Mouse (Mus musculus): ENCODE measurements around the gene Ccl11. TPM values are rescaled to one million over a fixed set of nuclear protein-coding genes. Genes with fewer than 3 reads are reported as not detected.

Gene Ccl11
- polyA plus RNA-seq, 1 experiment, result 29.9 TPM

DNA sequence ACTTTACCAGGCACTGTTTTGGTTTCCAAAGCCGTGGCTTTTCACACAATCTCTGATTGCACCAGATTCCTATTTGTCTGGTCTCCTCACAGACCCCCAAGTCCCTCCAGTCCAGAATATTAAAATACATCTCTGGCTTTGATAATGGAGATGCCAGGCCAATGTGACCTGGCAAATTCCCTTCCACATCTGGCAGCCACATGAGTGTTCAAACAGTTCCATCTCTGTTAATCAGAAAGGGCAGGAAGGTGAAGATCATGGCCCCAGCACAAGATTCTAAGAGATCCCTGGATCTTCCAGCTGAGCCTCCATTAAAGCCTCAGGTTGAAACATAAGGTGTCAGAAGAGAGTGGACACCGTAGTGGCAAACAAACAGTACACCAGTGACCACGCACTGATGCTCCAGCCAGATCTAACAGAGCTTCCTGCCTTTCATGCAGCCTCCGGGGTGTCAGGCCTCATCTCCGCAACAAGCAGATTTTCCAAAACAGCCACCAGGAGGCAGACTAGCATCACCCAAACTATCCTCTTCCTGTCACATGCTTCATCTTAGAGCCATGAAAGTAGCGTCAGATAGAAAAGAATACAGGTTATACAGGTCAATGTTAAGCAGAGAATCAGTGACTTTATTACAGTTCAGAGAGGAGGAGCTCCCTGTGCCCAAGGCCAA, 9.7 kb upstream of the Ccl11 start:
- no peak for DNase-seq (ENCODE audit: low read depth)

DNA sequence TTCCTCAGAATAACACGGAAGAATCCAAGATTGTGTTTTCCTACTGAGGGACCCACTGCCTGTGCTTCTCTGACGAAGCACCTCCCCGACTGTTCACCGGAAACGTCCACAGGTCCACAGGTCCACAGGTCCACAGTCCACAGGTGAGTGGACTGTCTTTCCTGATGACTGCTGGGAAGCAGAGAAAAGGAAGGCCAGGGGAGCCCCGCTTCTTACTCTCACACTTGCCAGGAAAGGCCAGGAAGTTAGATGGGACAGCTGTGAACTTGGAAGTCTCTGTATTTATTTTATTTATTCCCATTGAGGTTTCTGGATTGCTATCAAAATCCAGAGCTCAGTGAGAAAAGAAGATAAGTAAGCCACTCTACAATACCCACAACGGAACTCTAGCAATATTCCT, 3.8 kb upstream of the Ccl11 start:
- no peak for DNase-seq (ENCODE audit: low read depth)

DNA sequence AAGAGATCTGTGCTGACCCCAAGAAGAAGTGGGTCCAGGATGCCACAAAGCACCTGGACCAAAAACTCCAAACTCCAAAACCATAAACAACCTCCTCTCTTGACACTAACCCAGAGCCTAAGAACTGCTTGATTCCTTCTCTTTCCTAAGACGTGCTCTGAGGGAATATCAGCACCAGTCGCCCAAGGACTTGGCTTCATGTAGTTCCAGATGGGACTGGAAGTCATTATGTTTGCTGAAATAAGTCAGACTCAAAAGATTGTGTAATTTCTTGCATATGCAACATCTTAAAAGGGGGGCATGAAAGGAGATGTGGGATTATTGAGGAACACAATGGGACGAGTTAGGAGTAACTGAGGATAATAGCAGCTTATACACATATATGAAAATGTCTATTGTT, 4.6 kb downstream of the Ccl11 start:
- no peak for DNase-seq (ENCODE audit: low read depth)

DNA sequence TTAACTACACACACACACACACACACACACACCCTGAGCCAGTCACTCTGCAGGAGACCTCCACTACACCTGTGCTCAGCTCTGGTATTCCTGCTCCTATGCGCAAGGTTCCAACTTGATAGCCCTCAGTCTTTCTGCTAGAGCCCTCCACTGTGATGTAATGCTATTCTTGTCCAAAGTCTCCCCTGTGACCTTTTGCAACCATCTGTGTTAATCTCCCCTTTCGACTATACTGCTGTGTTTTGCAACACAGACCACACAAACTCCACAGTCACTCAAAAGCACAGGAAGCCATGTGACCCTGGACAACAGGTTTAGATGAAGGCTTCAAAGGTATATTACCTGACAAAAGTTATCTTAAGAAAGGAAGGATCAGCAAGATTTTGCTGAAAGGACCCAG, 5.8 kb downstream of the Ccl11 start:
- no peak for DNase-seq (ENCODE audit: low read depth)

DNA sequence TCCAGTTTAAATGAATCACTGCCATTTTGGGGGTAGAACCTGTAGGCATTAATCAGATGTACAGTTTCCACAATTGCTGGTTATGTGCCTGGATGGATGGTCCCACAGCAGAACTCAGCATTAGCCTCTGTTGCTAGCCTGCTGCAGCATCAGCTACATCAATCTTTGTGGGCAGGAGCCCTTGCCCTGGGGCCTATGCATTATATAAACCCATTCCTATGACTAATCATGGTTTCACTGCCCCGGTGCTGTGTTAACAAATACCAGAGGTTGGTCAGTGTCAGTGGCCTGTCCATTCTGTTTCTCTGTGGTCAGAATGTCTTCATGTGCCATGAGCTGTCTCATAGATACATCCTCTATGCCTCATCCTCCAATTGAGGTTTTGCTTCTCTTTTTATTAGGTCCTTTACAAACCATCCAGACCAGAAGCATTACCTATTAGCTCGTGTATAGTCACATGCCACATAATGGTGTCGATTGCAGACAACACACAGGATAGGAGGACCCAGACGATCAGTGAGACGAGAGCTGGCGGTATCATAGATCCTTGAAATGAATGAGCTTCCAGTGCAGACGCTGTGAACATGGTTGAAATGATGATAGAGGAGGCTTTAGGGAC, 9.4 kb downstream of the Ccl11 start:
- no peak for DNase-seq (ENCODE audit: low read depth)

DNA sequence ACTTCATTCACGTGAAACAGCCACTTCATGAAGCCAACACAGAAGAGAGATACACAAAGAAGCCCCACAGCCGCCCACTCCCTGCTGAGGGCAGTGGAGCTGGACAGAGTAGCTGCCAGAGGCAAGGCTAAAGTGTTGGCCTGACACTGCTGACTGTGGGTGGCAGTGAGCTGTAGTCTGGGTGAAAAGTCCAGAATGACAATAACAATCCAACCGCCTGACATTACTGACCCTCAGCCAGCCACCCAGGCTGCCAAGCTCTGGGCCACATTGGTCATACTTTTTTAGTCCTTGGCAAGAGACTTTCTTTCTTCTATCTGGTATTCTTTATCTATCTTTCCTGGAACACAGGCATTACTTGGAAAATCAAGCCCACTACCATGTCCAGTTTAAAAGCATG, 13.5 kb downstream of the Ccl11 start:
- DNase-seq (ENCODE audit: low read depth), result no peak

DNA sequence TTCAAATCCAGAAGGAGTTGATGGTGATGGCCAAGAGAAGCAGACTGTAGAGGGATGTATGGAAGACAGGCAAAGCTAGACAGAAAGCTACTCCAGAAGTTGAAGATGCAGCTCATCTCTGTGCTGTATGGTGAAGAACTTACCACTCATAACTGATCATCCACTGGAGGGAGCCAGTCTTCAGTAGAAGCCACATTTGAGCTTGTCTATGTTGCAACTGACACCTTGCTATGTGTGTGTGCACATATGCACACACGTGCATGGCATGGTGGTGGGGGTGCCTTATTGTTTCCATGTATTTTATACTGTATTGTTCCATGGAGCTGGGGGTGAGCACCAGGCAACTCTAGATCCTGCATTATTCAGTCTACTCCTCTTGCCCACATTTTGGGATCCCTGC, 14.8 kb downstream of the Ccl11 start:
- DNase-seq (ENCODE audit: low read depth), result no peak

DNA sequence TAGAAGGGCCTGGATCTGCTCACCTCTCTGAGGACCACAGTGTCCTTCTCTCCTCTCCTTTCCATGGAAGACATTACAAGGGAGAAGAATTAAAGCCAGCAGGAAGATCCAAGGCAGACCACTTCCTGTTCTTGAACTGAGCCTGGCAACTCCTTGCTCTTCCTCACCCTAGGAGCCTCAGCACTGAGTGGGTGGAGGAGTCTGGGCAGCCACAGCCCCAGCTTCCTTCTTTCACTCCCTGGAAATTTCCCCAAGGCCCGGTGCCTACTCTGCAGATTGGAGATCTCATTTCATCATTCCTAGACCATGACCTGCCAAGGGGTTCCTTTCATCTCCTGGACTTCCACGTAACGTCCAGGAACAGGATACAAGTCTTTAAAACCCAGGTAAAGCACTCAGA, 15.4 kb downstream of the Ccl11 start:
- no peak for DNase-seq (ENCODE audit: low read depth)

DNA sequence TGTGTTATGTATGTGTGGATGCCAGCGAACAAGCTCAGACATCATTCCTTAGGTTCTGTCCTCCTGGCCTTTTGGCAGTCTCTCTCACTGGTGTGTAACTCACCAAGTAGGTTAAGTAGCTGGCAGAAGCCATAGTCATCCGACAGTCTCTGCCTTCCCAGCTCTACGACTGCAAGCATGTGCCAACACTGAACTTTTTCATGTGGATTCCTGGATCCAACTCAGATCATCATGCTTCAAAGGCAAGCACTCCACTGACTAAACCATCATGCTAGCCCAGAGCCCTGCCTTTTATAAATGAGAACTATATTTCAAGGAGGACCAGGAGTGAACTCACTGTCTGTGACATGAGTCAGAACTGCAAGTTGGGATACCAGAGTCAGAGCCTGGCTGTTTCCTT, 16.1 kb downstream of the Ccl11 start:
- DNase-seq (ENCODE audit: low read depth), result peak; percentile 19

DNA sequence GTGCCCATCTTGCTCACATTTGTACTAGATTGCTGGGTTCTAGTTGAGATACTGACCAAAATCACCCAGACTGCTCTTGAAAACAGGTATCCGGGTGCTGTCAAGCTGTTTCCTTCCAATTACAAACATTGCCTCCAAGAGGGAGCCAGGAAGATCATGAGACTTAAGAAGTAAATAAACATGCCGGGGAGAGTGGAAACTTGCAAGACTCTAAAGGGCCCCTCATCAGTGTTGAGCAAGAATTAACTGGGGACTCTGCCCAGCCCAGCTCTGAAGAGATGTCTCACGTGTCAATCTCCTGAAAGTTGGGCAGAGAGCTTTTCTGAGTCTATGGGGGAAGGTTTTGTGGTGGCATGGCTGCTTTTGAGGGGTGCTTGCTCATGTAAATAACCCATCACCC, 19.4 kb downstream of the Ccl11 start:
- DNase-seq (ENCODE audit: low read depth), result no peak

DNA sequence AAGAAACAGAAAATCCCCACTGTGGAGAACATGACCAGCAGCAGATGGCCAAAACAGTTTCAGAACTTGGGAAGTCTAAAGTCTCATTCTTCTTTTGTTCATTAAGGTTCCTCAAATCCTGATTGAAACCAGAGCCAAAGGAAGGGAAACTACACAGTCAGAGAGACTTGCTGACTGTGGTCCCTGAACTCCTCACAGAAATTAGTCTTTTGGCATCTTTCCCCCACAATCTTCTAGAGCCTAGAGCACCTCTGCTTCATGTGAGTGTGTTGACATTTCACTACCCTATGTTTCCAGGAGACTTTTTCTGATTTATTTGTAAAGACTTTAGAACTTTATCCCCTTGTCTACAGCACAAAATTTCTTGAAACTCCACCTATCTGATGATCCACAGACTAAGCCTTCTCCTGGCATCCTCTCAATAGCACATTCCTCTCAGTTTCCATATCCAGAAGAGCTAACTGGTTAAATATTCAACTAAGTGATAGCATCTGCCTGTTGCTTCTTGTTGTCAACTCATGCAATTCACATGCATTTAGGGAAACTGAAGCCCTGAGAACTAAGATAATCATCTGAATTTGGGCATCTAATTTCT, 20.6 kb downstream of the Ccl11 start:
- no peak for DNase-seq (ENCODE audit: low read depth)

DNA sequence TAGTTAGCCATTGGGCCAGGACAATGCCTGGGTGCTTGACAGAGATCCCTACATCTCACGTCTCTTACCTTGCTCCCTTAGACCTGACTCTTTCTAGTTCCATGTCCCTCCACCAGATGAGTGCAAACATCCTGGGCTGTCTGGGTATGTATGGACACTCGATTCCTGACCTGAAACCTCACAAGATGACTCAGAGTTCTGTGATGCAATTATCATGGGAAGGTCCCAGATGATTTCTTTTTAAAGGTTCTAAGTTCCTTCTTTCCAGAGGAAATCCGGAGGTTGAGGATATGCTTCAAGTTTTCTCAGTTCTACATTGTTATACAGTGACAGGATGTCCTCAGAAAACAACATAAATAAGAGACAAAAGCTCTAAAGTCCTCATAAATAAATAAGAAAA, 23.2 kb downstream of the Ccl11 start:
- DNase-seq (ENCODE audit: low read depth), result no peak

DNA sequence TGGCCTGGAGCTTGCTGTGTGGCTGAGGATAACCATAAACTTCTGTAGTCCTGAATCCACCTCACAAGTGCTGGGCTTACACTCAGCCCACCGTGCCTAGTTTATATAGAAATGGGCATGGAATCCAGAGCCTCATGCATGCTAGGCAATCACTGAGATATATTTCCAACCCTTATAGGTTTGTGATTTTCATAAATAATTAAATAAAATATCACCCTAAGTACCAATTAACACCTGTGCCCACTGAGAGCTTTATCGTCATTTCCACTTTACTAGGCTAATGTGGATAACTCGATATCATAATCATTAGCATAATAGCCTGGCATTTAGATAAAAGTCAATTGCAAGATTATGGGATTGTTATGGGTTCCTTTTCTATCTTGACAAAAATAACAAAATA, 26.7 kb downstream of the Ccl11 start:
- DNase-seq (ENCODE audit: low read depth), result no peak

DNA sequence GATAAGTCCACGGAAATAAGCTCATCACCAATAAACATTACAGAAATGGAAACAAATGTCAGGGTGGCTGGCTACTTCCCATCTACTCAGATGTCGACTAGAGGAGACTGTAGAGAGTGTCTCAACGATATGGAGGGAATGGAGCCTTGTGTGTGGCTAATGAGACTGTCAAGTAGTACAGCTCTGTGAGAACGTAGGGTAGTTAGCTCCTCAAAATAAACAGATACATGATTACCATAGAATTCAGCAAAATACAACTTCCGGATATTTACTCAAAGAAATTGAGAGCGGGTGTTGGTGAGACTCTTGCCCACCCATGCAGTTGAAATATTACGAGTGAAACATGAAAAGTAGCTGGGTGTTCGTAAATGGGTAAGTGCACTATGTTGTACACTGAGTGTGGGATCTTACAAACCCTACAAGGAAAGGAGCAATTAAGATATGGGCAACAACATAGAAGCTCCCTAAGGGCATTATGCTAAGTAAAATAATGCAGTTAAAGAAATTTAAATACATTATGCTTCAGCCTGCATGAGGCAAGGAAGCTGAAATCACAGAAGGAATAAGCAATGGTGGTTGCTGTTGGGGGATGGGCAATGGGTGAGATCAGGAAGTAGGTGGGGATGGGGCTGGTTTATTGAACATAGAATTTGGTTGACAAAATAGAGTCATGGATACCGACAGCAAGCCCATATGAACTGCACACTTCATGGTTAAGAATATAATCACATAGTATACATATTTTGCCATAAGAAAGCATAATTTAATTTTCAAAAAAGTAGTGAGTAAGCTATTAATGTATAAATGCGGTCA, 42.1 kb downstream of the Ccl11 start:
- DNase-seq (ENCODE audit: low read depth), result no peak

DNA sequence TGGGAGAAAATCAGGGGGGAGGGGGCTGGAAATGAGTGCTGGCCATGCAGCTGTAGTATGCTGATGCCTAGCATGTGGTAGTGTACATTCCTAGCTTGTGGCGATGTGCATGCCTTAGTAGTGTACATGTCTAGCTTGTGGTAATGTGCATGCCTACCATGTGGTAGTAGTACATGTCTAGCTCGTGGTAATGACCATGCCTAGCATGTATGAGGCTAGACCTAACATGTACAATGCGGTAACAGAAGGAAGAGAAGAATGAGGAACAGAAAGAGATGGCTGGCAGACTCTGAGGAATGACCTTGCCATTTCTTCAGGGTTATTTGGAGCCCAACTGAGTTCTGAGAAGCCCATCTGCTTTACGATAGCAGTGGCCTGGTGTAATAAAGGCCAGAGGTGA, 43.5 kb downstream of the Ccl11 start:
- DNase-seq (ENCODE audit: low read depth), result no peak

DNA sequence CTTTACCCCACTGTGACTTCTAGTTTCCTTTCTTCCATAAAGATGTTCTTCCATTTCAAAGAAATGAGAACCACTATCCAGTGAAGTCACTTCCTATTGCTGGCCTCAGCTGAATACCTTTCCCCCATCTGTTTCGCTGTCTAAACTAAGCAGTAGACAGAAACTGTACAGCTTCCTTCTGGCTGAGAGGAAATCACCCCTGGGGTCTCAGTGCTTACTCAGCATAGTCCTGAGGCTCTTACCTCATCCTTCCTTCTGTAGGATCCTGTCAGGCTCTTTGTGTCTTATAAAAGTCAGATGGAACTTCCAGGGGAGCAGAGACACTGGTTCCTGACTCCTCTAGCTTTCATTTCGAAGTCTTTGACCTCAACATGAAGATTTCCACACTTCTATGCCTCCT, 43.9 kb downstream of the Ccl11 start, which contains the start of gene Ccl12:
Gene Ccl12, plus strand, starts transcription at position 317 of the 400 bp plus-strand sequence.
- DNase-seq (ENCODE audit: low read depth), result no peak

DNA sequence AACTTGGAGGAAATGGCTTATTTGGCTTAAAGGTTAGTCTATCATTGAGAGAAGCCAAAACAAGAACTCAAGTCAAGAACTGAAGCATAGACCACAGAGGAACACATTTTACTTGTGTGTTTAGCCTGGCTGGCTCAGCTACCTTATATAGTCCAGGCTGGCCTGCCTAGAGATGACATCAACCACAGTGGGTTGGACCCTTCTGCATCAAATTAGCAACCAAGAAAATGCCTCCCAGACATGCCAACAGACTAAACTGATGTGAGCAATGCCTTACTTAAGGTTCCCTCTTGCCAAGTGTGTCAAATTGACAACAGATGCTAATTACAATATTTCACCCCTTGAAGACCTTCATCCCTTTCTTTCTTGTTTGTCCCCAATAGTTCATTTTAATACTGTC, 52.0 kb downstream of the Ccl11 start:
- no peak for DNase-seq (ENCODE audit: low read depth)

DNA sequence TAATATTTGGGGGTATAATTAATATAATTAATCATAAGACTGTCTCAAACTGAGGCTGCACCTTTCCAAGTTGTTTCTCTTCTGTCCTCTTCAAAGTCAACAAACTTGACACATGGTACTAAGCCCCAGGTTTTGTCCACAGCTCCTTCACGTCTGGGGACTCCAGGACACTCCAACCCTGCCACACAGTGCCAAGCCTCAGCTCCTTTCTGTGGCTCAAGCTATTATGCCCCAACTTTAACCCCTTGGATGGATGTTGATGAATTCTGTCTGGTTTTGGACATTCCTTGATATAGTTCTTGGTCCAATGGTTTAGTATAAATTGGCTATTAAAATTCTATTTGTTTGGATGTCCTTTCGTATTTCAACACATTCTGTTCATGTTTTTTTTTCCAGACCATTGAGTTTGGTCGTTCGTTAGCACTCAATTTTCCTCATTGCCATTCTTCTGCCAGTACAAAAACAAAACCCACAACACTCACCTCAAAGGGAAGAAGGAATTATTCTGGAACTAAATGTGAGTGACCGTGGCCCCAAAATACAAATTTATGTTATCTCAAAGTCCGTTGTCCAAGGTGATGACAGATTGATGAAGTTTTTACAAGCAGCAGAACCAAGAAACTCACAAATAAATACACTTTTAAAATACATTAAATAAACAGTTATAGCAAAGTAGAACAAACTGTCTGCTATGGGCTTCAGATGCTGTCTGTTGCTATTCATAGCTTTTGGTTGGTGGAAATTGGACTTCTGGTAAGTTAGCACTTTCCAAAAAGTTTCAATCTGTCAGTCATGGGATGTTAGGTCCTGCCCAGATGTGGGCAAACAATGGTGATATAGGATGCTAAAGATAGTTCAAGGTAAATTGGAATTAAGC, 53.0 kb downstream of the Ccl11 start:
- no peak for DNase-seq (ENCODE audit: low read depth)

Measured in gonadal fat pad, adult 2 months (tissue).